Mouse (Mus musculus) adrenal gland, postnatal 10 days (tissue): Measurements from ENCODE around the gene Dnajc15. TPM values are rescaled to one million over a fixed set of nuclear protein-coding genes. Genes with fewer than 3 reads are reported as not detected.

Experiments
- DNase-seq: peaks from one replicate; pipeline ENCODE4 v3.0.0; 2021; ENCODE audit warnings: mixed read lengths
- total RNA-seq, 2 experiments: library from RNA; stranded (reverse); gene quantifications; 2 replicates each; pipeline ENCODE4 v1.2.3; 2021

The Dnajc15 gene
- total RNA-seq, 2 experiments from 2014 or later = 493 to 514 TPM

GRCm38 (mm10) chr14:77796506-77796905, 78.4 kb downstream of the Dnajc15 start:
- DNase-seq = no peak

GRCm38 (mm10) chr14:77795240-77795639, 79.7 kb downstream of the Dnajc15 start:
- no peak for DNase-seq

GRCm38 (mm10) chr14:77794285-77794949, 80.5 kb downstream of the Dnajc15 start:
- DNase-seq = no peak

GRCm38 (mm10) chr14:77792998-77793397, 81.9 kb downstream of the Dnajc15 start:
- no peak for DNase-seq

- DNase-seq = peak; percentile 27
These were observed 91.7 kb downstream of the Dnajc15 start for GRCm38 (mm10) chr14:77783217-77783616.

- DNase-seq = no peak
These were observed 97.6 kb downstream of the Dnajc15 start for GRCm38 (mm10) chr14:77777365-77777764.

GRCm38 (mm10) chr14:77776005-77776531, 98.9 kb downstream of the Dnajc15 start:
- DNase-seq = no peak

- no peak for DNase-seq
These were observed 101.6 kb downstream of the Dnajc15 start for GRCm38 (mm10) chr14:77773331-77773730.

- no peak for DNase-seq
These were observed 103.3 kb downstream of the Dnajc15 start for GRCm38 (mm10) chr14:77771626-77772025.

Other genes starting within 250 kb of the Dnajc15 start
- gene Epsti1, start 29.1 kb upstream of the Dnajc15 start, total RNA-seq = 1 to 10 TPM; 2.2 to 3.9 TPM
- gene Fam216b, start 213.9 kb upstream of the Dnajc15 start, total RNA-seq = not detected